Mouse (Mus musculus): ENCODE measurements around the gene Junb.

DNA sequence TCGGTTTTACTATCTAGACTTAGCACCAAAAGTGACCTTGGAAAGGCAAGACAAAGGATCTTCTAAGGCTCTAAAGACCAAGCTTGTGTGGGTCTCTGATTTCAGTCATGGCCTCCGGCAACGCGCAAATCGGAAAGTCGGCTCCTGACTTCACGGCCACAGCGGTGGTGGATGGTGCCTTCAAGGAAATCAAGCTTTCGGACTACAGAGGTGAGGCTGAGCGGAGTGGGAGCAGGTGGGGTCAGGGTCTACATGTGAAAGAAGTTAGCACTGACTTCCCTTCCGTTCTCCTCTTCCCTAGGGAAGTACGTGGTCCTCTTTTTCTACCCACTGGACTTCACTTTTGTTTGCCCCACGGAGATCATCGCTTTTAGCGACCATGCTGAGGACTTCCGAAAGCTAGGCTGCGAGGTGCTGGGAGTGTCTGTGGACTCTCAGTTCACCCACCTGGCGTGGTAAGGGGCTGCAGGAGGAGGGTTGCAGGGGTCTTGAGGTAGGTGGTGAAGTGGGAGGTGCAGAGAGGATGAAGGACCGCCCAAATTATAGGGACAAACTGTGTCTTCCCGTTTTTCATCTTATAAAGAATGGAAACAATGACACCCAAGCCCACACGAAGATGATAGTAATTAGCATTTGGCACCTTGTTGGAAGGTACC is 8.3 kb downstream of the Junb start:
- no peak for TF ChIP-seq CTCF (IDR thresholded peaks at IDR 0.05; ENCODE audit: control insufficient read depth, insufficient read depth, insufficient read length)
- no peak for TF ChIP-seq USF1 (IDR thresholded peaks at IDR 0.05; ENCODE audit: low read depth)

Data from C2C12 (cell line).